Mouse (Mus musculus): ENCODE data around the gene Tmem63c. TPM values are rescaled to one million over a fixed set of nuclear protein-coding genes. Genes with fewer than 3 reads are reported as not detected.

Gene Tmem63c
- polyA plus RNA-seq, 1 experiment from 2014 or later, result not detected

- Histone ChIP-seq H3K9ac (no peak overlapping the region), H3K27me3 (peaks cover 92% of the 10 kb centered on the region), H3K4me2 (no peak overlapping the region), H3K36me3 (no peaks in the 10 kb centered on the region), H3K27ac (no peak overlapping the region), H3K4me3 (no peak overlapping the region), H3K4me1 (peaks cover 17% of the 10 kb centered on the region), H3K9me3 (no peaks in the 10 kb centered on the region)
- WGBS, result 40% methylated on average over 16 of the region's 16 CpGs
- ATAC-seq (ENCODE audit: insufficient number of reproducible peaks, low FRiP score, low TSS enrichment, low read depth), result no peak
Observed at GRCm38 (mm10) chr12:86988227-86988626, 32.9 kb upstream of the Tmem63c start.

DNA sequence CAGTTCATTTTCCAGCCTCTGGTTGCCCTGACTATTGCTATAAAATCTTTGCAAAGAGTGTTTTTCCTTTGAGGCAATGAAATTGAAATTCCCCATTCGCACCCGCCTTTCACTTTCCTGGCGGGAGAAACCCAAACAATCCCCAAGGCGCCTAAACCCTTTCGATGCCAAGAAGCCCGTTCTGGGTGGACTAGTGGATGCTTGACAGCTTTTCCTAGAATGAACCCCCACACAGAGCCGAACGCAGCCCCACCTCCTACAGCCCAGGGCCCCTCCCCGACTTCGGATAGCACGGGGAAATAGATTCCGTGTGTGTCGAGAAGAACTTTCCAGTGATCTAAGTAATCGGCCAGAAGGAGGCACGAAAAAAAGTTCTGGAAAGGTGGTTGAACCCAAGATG, 31.8 kb upstream of the Tmem63c start:
- Histone ChIP-seq H3K9me3 (no peaks in the 10 kb centered on the region), H3K27me3 (peaks cover 80% of the 10 kb centered on the region), H3K4me3 (peak overlapping the region; percentile 20; the same call in 1 of the 2 replicates), H3K36me3 (no peaks in the 10 kb centered on the region), H3K27ac (no peak overlapping the region), H3K4me1 (peaks cover 12% of the 10 kb centered on the region), H3K9ac (no peak overlapping the region), H3K4me2 (no peak overlapping the region)
- ATAC-seq (ENCODE audit: insufficient number of reproducible peaks, low FRiP score, low TSS enrichment, low read depth), result no peak
- 4% methylated on average over 15 of the region's 15 CpGs for WGBS

DNA sequence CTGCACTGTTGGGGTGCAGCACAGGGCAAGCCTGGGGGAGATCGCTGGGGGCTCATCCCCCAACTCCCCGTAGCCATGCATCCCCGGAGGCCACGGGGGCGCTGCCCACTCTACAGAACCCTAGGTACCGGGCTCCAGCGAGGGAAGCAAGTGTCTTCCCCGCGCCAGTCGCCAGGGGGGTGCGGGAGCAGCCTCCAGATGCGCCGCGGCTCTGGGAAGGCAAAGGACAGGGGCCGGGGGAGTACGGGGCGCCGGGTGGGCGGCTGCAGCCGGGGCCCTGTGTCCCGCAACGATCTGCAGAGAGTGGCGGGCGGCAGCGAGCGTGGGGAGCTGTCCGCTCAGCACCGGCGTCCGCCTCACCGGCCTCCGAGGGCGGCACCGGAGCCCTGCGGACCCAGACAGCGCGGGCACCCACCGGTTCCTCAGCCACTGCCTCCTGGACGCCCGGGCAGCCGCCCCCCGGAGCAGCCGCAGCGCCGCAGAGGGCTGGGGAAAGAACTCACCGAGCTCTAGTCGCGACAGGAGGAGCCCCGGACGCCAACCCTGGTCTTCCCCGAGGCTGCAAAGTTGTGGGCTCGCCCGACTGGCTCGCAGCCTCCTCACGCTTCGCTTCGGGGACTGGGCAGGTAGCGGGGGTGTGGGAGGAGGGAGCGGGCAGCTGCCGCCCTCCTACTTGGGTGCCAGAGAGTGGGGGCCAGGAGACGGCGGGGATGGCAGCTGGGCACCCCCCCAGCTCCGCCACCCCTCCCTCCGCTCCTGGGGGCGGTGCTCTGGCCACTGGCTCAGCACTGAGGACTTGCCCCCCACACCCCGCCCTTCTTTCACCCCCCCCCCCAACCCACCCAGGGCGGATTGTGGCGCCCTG, 31.0 kb upstream of the Tmem63c start, which contains the start of gene Zdhhc22:
Zdhhc22 (minus strand) TSS at position 541 of the 865 bp plus-strand sequence.
- under 1% methylated on average over 59 of the region's 68 CpGs for WGBS
- no peak within 1 kb of the TSS for H3K9ac ChIP-seq
- no peak within 1 kb of the TSS for H3K27ac ChIP-seq
- no peaks in the 10 kb centered on the region for H3K36me3 ChIP-seq
- peak within 1 kb of the TSS; percentile 38 for H3K4me2 ChIP-seq
- H3K27me3 ChIP-seq, result peaks cover 73% of the 10 kb centered on the region
- peak within 1 kb of the TSS; percentile 20 for H3K4me3 ChIP-seq
- H3K9me3 ChIP-seq, result no peaks in the 10 kb centered on the region
- 0 out of 2 replicates have a peak, but pooled peaks have one; percentile 42 for ATAC-seq (ENCODE audit: insufficient number of reproducible peaks, low FRiP score, low TSS enrichment, low read depth)
- H3K4me1 ChIP-seq, result peaks cover 12% of the 10 kb centered on the region

DNA sequence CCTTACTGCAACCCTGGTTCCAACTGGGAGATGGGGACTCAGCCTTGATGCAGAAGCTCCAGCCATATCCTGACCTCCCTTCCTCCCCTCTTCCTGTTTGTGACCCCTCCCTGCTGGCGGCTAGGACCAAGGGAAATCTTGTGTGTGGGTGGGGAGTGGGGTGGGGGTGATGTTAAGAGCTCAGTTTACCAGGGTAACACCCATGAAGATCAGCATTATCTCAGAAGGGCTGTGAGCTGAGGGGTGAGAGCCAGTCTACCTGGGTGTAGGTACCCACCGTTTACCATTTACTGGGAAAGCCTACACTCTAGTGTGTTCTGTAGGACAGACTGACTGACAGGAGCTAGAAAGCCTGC, 30.4 kb upstream of the Tmem63c start:
- H3K27me3 ChIP-seq, result peaks cover 67% of the 10 kb centered on the region

DNA sequence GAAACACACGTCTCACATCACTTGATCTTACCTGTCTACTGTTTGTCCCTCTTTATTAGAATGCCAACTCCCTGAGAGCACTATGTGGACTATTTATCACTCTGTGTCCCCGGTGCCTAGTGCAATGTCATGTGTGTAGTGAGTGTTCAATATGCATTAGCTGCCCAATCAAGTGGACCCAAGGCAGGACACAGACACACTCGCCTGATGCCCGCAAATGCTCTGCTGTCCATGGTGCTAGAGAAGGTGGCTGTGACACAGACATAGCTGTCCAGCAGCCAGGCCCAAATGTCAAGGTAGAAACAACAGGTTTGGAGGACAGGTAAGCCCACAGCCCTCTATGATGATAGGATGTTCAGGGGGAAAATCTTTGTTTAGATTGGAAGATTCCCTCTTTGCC, 27.0 kb upstream of the Tmem63c start:
- no peak overlapping the region for H3K4me3 ChIP-seq
- H3K27ac ChIP-seq, result no peak overlapping the region
- no peak overlapping the region for H3K4me2 ChIP-seq
- H3K9me3 ChIP-seq, result no peaks in the 10 kb centered on the region
- H3K9ac ChIP-seq, result no peak overlapping the region
- no peak for ATAC-seq (ENCODE audit: insufficient number of reproducible peaks, low FRiP score, low TSS enrichment, low read depth)
- 38% methylated on average over 4 of the region's 4 CpGs for WGBS
- H3K27me3 ChIP-seq, result peaks cover 34% of the 10 kb centered on the region
- no peaks in the 10 kb centered on the region for H3K36me3 ChIP-seq
- peaks cover 12% of the 10 kb centered on the region for H3K4me1 ChIP-seq

More for the DNA sequence above, 30.4 kb upstream of the Tmem63c start:
- Histone ChIP-seq H3K4me2 (no peak overlapping the region), H3K9me3 (no peaks in the 10 kb centered on the region), H3K27ac (no peak overlapping the region), H3K9ac (no peak overlapping the region), H3K4me1 (peaks cover 12% of the 10 kb centered on the region), H3K4me3 (no peak overlapping the region), H3K36me3 (no peaks in the 10 kb centered on the region)
- ATAC-seq (ENCODE audit: insufficient number of reproducible peaks, low FRiP score, low TSS enrichment, low read depth), result no peak
- 34% methylated on average over 2 of the region's 2 CpGs for WGBS

GRCm38 (mm10) chr12:86994776-86995175, 26.4 kb upstream of the Tmem63c start:
- H3K4me3 ChIP-seq, result no peak overlapping the region
- H3K27ac ChIP-seq, result no peak overlapping the region
- H3K9ac ChIP-seq, result no peak overlapping the region
- 58% methylated on average over 3 of the region's 3 CpGs for WGBS
- H3K4me1 ChIP-seq, result peaks cover 7% of the 10 kb centered on the region
- H3K9me3 ChIP-seq, result no peaks in the 10 kb centered on the region
- ATAC-seq (ENCODE audit: insufficient number of reproducible peaks, low FRiP score, low TSS enrichment, low read depth), result no peak
- H3K36me3 ChIP-seq, result no peaks in the 10 kb centered on the region
- no peak overlapping the region for H3K4me2 ChIP-seq
- peaks cover 28% of the 10 kb centered on the region for H3K27me3 ChIP-seq

GRCm38 (mm10) chr12:86995931-86996330, 25.2 kb upstream of the Tmem63c start:
- Histone ChIP-seq H3K9me3 (no peaks in the 10 kb centered on the region), H3K4me2 (no peak overlapping the region), H3K4me3 (no peak overlapping the region), H3K9ac (no peak overlapping the region), H3K36me3 (no peaks in the 10 kb centered on the region), H3K4me1 (no peaks in the 10 kb centered on the region), H3K27me3 (peaks cover 17% of the 10 kb centered on the region), H3K27ac (no peak overlapping the region)
- 73% methylated on average over 6 of the region's 6 CpGs for WGBS
- ATAC-seq (ENCODE audit: insufficient number of reproducible peaks, low FRiP score, low TSS enrichment, low read depth), result no peak

- Histone ChIP-seq H3K4me3 (no peak overlapping the region), H3K9ac (no peak overlapping the region), H3K4me2 (no peak overlapping the region), H3K36me3 (no peaks in the 10 kb centered on the region), H3K27me3 (no peaks in the 10 kb centered on the region), H3K9me3 (no peaks in the 10 kb centered on the region), H3K27ac (no peak overlapping the region), H3K4me1 (no peaks in the 10 kb centered on the region)
- no peak for ATAC-seq (ENCODE audit: insufficient number of reproducible peaks, low FRiP score, low TSS enrichment, low read depth)
- WGBS, result 87% methylated on average over 4 of the region's 4 CpGs
Observed at GRCm38 (mm10) chr12:86998699-86999098, 22.4 kb upstream of the Tmem63c start.

DNA sequence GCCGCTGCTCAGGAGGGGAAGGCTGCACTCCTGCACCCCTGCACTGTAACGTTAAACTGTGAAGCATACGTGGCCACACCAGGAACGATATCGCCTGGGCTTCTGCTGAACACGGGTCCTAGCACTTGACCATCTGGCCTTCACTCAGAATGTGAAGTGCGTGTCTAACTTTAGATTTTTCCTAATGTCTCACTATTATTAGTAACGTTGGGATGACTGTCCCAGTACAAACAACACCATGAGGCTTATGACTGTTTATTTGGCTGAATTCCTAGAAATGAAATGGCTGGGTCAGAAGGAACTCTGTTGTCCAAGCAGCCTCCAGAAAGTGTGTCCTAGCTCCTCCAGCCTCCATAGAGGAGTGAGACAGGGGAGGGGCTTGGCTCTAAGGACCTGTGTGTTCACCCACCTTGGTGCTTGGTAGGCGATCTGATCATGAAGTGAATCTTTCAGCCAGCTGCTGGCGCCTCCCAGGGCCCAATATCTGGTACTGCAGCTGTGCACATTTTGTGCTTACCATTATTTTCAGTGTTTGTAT, 21.8 kb upstream of the Tmem63c start:
- Histone ChIP-seq H3K9ac (no peak overlapping the region), H3K4me2 (no peak overlapping the region), H3K27ac (no peak overlapping the region), H3K4me1 (no peaks in the 10 kb centered on the region), H3K4me3 (no peak overlapping the region), H3K36me3 (no peaks in the 10 kb centered on the region), H3K27me3 (no peaks in the 10 kb centered on the region), H3K9me3 (no peaks in the 10 kb centered on the region)
- WGBS, result 70% methylated on average over 10 of the region's 10 CpGs
- no peak for ATAC-seq (ENCODE audit: insufficient number of reproducible peaks, low FRiP score, low TSS enrichment, low read depth)

- H3K27ac ChIP-seq, result no peak overlapping the region
- 37% methylated on average over 5 of the region's 5 CpGs for WGBS
- no peaks in the 10 kb centered on the region for H3K9me3 ChIP-seq
- H3K9ac ChIP-seq, result no peak overlapping the region
- no peak overlapping the region for H3K4me2 ChIP-seq
- no peak overlapping the region for H3K4me3 ChIP-seq
- ATAC-seq (ENCODE audit: insufficient number of reproducible peaks, low FRiP score, low TSS enrichment, low read depth), result no peak
- H3K36me3 ChIP-seq, result no peaks in the 10 kb centered on the region
- H3K4me1 ChIP-seq, result no peaks in the 10 kb centered on the region
- H3K27me3 ChIP-seq, result no peaks in the 10 kb centered on the region
Observed at GRCm38 (mm10) chr12:87000151-87000839, 20.8 kb upstream of the Tmem63c start.

GRCm38 (mm10) chr12:87000840-87001176, 20.3 kb upstream of the Tmem63c start:
- Histone ChIP-seq H3K9me3 (no peaks in the 10 kb centered on the region), H3K9ac (no peak overlapping the region), H3K4me3 (no peak overlapping the region), H3K27me3 (0 out of 2 replicates have a peak, but pooled peaks cover under 1% of the 10 kb centered on the region), H3K27ac (no peak overlapping the region), H3K4me1 (no peaks in the 10 kb centered on the region), H3K4me2 (no peak overlapping the region), H3K36me3 (no peaks in the 10 kb centered on the region)
- 50% methylated on average over 6 of the region's 6 CpGs for WGBS
- ATAC-seq (ENCODE audit: insufficient number of reproducible peaks, low FRiP score, low TSS enrichment, low read depth), result no peak

GRCm38 (mm10) chr12:87002209-87002608, 18.9 kb upstream of the Tmem63c start:
- Histone ChIP-seq H3K9me3 (no peaks in the 10 kb centered on the region), H3K4me3 (no peak overlapping the region), H3K4me2 (no peak overlapping the region), H3K27me3 (0 out of 2 replicates have a peak, but pooled peaks cover 4% of the 10 kb centered on the region), H3K4me1 (no peaks in the 10 kb centered on the region), H3K27ac (no peak overlapping the region), H3K36me3 (no peaks in the 10 kb centered on the region), H3K9ac (no peak overlapping the region)
- 46% methylated on average over 7 of the region's 7 CpGs for WGBS
- no peak for ATAC-seq (ENCODE audit: insufficient number of reproducible peaks, low FRiP score, low TSS enrichment, low read depth)
